Mouse (Mus musculus) hindbrain, embryonic 16.5 days (tissue): ENCODE data around the gene Vmn1r85. TPM values are rescaled to one million over a fixed set of nuclear protein-coding genes. Genes with fewer than 3 reads are reported as not detected.

ENCODE experiments used
- ATAC-seq: fragments of 200-750 bp; cut with Nextera tagmentation; 2 replicates; pipeline ENCODE4 v1.8.0; 2017; ENCODE audit warnings: moderate TSS enrichment, moderate library complexity
- H3K27ac ChIP-seq: fragments of 300-500 bp; sonication (generic); 2 replicates; pipeline ENCODE4 v1.5.1; 2014; ENCODE audit warnings: low read depth, mild to moderate bottlenecking, control low read depth, low read length, moderate library complexity
- H3K27me3 ChIP-seq: fragments of 300-500 bp; sonication (generic); replicated peaks from 2 replicates; pipeline ENCODE4 v1.6.1; 2014; ENCODE audit warnings: low read length; ENCODE audit not compliant: control insufficient read depth, insufficient read depth
- H3K36me3 ChIP-seq: fragments of 300-500 bp; sonication (generic); 2 replicates; pipeline ENCODE4 v1.6.1; 2014; ENCODE audit warnings: mild to moderate bottlenecking, low read length, moderate library complexity, mixed read lengths; ENCODE audit not compliant: control insufficient read depth, insufficient read depth
- H3K4me1 ChIP-seq: fragments of 300-500 bp; sonication (generic); 2 replicates; pipeline ENCODE4 v1.6.1; 2014; ENCODE audit warnings: low read depth, low read length; ENCODE audit not compliant: control insufficient read depth, insufficient read depth
- H3K4me2 ChIP-seq: fragments of 300-500 bp; sonication (generic); 2 replicates; pipeline ENCODE4 v1.6.1; 2014; ENCODE audit warnings: mild to moderate bottlenecking, low read length, control low read depth, moderate library complexity
- H3K4me3 ChIP-seq: fragments of 300-500 bp; sonication (generic); 2 replicates; pipeline ENCODE4 v1.5.1; 2014; ENCODE audit warnings: mild to moderate bottlenecking, low read length, control low read depth, moderate library complexity
- H3K9ac ChIP-seq: fragments of 300-500 bp; sonication (generic); 2 replicates; pipeline ENCODE4 v1.6.1; 2014; ENCODE audit warnings: low read depth, mild to moderate bottlenecking, control low read depth, low read length, moderate library complexity
- H3K9me3 ChIP-seq: fragments of 300-500 bp; sonication (generic); 2 replicates; pipeline ENCODE4 v1.6.1; 2014; ENCODE audit warnings: mild to moderate bottlenecking, low read length, moderate library complexity; ENCODE audit not compliant: control insufficient read depth
- WGBS: fragments of 180-500 bp; shearing (Covaris S2); extraction: QIAGEN DNeasy Blood & Tissue Kit; methylation state at CpG from one replicate; pipeline ENCODE4 v1.1.7; 2014; 5-methylcytosine and 5-hydroxymethylcytosine counted together
- polyA plus RNA-seq: library from polyadenylated mRNA; unstranded; fragments of >200 nt; fragmentation: Nextera tagmentation; extraction: Ambion mirVana; gene quantifications from 2 replicates; pipeline ENCODE4 v1.2.1, GENCODE M21; 2015

Vmn1r85 gene
- polyA plus RNA-seq, 1 experiment from 2014 or later: 0.34 TPM

- Histone ChIP-seq H3K4me1 (peaks cover 33% of the 10 kb centered on the region), H3K9me3 (no peaks in the 10 kb centered on the region), H3K4me3 (peak within 1 kb of the TSS; percentile 66), H3K4me2 (peak within 1 kb of the TSS; percentile 95), H3K9ac (peak within 1 kb of the TSS; percentile 81), H3K27ac (peak within 1 kb of the TSS; percentile 95), H3K27me3 (no peaks in the 10 kb centered on the region), H3K36me3 (peaks cover 49% of the 10 kb centered on the region)
- peak; percentile 83 for ATAC-seq
- 2% methylated on average over 42 of the region's 45 CpGs for WGBS
These were observed 60.6 kb downstream of the Vmn1r85 start, which contains the start of gene Chmp2a for GRCm38 (mm10) chr7:13034148-13034977. TSS of gene Chmp2a (minus strand) at chr7:13034807.

DNA sequence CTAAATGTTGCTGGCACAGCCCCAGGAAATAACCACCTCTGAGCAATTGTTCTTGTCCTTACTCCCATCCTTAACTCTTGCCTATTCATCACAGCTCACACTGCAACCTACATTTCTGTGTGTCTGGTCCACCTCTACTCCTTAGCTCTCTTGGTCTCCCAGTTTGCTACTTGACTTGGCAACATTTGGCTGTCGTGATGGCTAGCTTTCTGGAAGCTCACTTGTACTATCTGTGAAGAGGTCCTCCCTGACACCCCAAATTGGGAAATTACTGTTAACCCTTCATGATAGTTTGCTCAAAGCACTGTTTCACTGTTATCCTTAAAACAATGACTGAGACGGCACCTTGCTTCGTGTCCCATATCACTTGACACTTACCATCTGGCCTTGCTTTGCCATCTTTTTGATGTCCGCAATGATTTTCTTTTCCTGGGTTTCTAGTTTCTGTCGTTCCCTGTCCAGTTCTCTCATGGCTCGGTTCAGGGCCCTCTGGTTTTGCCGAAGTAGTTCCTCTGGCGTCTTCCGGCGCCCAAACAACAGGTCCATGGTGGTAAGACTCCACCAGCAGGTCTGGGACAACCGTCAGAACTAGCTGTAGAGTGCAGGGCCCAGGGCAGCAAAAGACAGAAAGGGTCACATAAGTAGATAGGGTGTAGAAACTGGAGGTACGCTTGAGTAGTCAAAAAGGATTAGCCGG lies 61.4 kb downstream of the Vmn1r85 start:
- WGBS: 50% methylated on average over 13 of the region's 13 CpGs
- Histone ChIP-seq H3K27me3 (no peaks in the 10 kb centered on the region), H3K4me2 (peak overlapping the region; percentile 95), H3K4me1 (peaks cover 29% of the 10 kb centered on the region), H3K36me3 (peaks cover 57% of the 10 kb centered on the region), H3K9ac (peak overlapping the region; percentile 81), H3K4me3 (peak overlapping the region; percentile 66), H3K9me3 (no peaks in the 10 kb centered on the region), H3K27ac (peak overlapping the region; percentile 95)
- no peak for ATAC-seq

Other genes with a start within 250 kb of the Vmn1r85 start
- gene Zfp128, start 214.0 kb downstream of the Vmn1r85 start, polyA plus RNA-seq: 6.8 and 7.1 TPM in 2 replicates
- 10.4 and 13.1 TPM in 2 replicates for gene Zscan22, start 197.4 kb downstream of the Vmn1r85 start, polyA plus RNA-seq
- gene Rps5, start 172.9 kb downstream of the Vmn1r85 start, polyA plus RNA-seq: 564 and 566 TPM in 2 replicates
- 1.2 and 1.3 TPM in 2 replicates for gene Rnf225, start 167.8 kb downstream of the Vmn1r85 start, polyA plus RNA-seq
- 11.9 and 13.5 TPM in 2 replicates for gene Zfp324, start 129.3 kb downstream of the Vmn1r85 start, polyA plus RNA-seq
- 11.9 and 12.4 TPM in 2 replicates for gene Zfp446, start 117.3 kb downstream of the Vmn1r85 start, polyA plus RNA-seq
- gene Slc27a5, start 97.0 kb downstream of the Vmn1r85 start, polyA plus RNA-seq: 0.38 and 0.46 TPM in 2 replicates
- 165 and 195 TPM in 2 replicates for gene Trim28, start 96.1 kb downstream of the Vmn1r85 start, polyA plus RNA-seq
- gene Zbtb45, start 85.1 kb downstream of the Vmn1r85 start, polyA plus RNA-seq: 38.3 and 41.4 TPM in 2 replicates
- 174 TPM in 2 replicates for gene Chmp2a, start 60.4 kb downstream of the Vmn1r85 start, polyA plus RNA-seq
- gene Ube2m, start 56.9 kb downstream of the Vmn1r85 start, polyA plus RNA-seq: 41.3 and 64.6 TPM in 2 replicates
- gene Mzf1, start 40.4 kb downstream of the Vmn1r85 start, polyA plus RNA-seq: 9.3 and 9.7 TPM in 2 replicates
- gene Vmn1r86, start 24.7 kb upstream of the Vmn1r85 start, polyA plus RNA-seq: not detected in 2 replicates
- not detected in 2 replicates for gene Vmn1r87, start 45.0 kb upstream of the Vmn1r85 start, polyA plus RNA-seq
- not detected in 2 replicates for gene Vmn1r88, start 64.4 kb upstream of the Vmn1r85 start, polyA plus RNA-seq
- gene Vmn1r89, start 117.8 kb upstream of the Vmn1r85 start, polyA plus RNA-seq: not detected in 2 replicates
- gene Lig1, start 182.1 kb upstream of the Vmn1r85 start, polyA plus RNA-seq: 36.0 and 37.4 TPM in 2 replicates
- gene Zswim9, start 183.5 kb upstream of the Vmn1r85 start, polyA plus RNA-seq: 10.3 and 11.9 TPM in 2 replicates
- gene Pla2g4c, start 229.5 kb upstream of the Vmn1r85 start, polyA plus RNA-seq: 0.44 and 1.1 TPM in 2 replicates